Mouse (Mus musculus): ENCODE results near the gene Sh3pxd2b. TPM values are rescaled to one million over a fixed set of nuclear protein-coding genes. Genes with fewer than 3 reads are reported as not detected.
A peak's percentile ranks its signal among the peaks of the same experiment; 100 is the strongest.

Sh3pxd2b gene
- polyA plus RNA-seq, 1 experiment from 2014 or later: 17.2 TPM

GRCm38 (mm10) chr11:32303455-32303854, 44.2 kb upstream of the Sh3pxd2b start:
- no peak for ATAC-seq (replicated peaks; ENCODE audit: insufficient number of reproducible peaks, low FRiP score, low TSS enrichment, low read depth)
- H3K27ac ChIP-seq (replicated peaks; ENCODE audit: low read depth, low read length): no peak overlapping the region
- H3K9ac ChIP-seq (replicated peaks; ENCODE audit: low read length): no peak overlapping the region
- no peaks in the 10 kb centered on the region for H3K9me3 ChIP-seq (replicated peaks; ENCODE audit: control insufficient read depth, low read length)
- H3K4me2 ChIP-seq (ENCODE audit: low read depth, low read length): no peak overlapping the region
- 94% methylated on average over 1 of the region's 1 CpGs for WGBS
- H3K36me3 ChIP-seq (replicated peaks; ENCODE audit: control insufficient read depth, insufficient read depth, low read depth, low read length): no peaks in the 10 kb centered on the region
- no peak for DNase-seq (ENCODE audit: low spot score)
- H3K27me3 ChIP-seq (ENCODE audit: control insufficient read depth, insufficient read depth, low read length): no peaks in the 10 kb centered on the region
- H3K4me3 ChIP-seq (ENCODE audit: low read depth, low read length): no peak overlapping the region
- no peaks in the 10 kb centered on the region for H3K4me1 ChIP-seq (ENCODE audit: control insufficient read depth, insufficient read depth, low read length)

- no peak overlapping the region for H3K4me2 ChIP-seq (ENCODE audit: low read depth, low read length)
- H3K27ac ChIP-seq (replicated peaks; ENCODE audit: low read depth, low read length): no peak overlapping the region
- no peak for DNase-seq (ENCODE audit: low spot score)
- H3K4me1 ChIP-seq (ENCODE audit: control insufficient read depth, insufficient read depth, low read length): no peaks in the 10 kb centered on the region
- H3K9ac ChIP-seq (replicated peaks; ENCODE audit: low read length): no peak overlapping the region
- no peaks in the 10 kb centered on the region for H3K27me3 ChIP-seq (ENCODE audit: control insufficient read depth, insufficient read depth, low read length)
- no peaks in the 10 kb centered on the region for H3K9me3 ChIP-seq (replicated peaks; ENCODE audit: control insufficient read depth, low read length)
- no peak for ATAC-seq (replicated peaks; ENCODE audit: insufficient number of reproducible peaks, low FRiP score, low TSS enrichment, low read depth)
- no peaks in the 10 kb centered on the region for H3K36me3 ChIP-seq (replicated peaks; ENCODE audit: control insufficient read depth, insufficient read depth, low read depth, low read length)
- H3K4me3 ChIP-seq (ENCODE audit: low read depth, low read length): no peak overlapping the region
- 76% methylated on average over 1 of the region's 1 CpGs for WGBS
Observed at GRCm38 (mm10) chr11:32307006-32307405, 40.6 kb upstream of the Sh3pxd2b start.

- 60% methylated on average over 4 of the region's 4 CpGs for WGBS
Observed at GRCm38 (mm10) chr11:32309446-32309845, 38.2 kb upstream of the Sh3pxd2b start.

GRCm38 (mm10) chr11:32309928-32310327, 37.7 kb upstream of the Sh3pxd2b start:
- H3K4me2 ChIP-seq (ENCODE audit: low read depth, low read length): no peak overlapping the region
- no peaks in the 10 kb centered on the region for H3K9me3 ChIP-seq (replicated peaks; ENCODE audit: control insufficient read depth, low read length)
- no peak overlapping the region for H3K27ac ChIP-seq (replicated peaks; ENCODE audit: low read depth, low read length)
- no peak overlapping the region for H3K9ac ChIP-seq (replicated peaks; ENCODE audit: low read length)
- H3K27me3 ChIP-seq (ENCODE audit: control insufficient read depth, insufficient read depth, low read length): no peaks in the 10 kb centered on the region
- DNase-seq (ENCODE audit: low spot score) (no peak), ATAC-seq (replicated peaks; ENCODE audit: insufficient number of reproducible peaks, low FRiP score, low TSS enrichment, low read depth) (no peak)
- H3K4me3 ChIP-seq (ENCODE audit: low read depth, low read length): no peak overlapping the region
- 73% methylated on average over 3 of the region's 3 CpGs for WGBS
- H3K4me1 ChIP-seq (ENCODE audit: control insufficient read depth, insufficient read depth, low read length): no peaks in the 10 kb centered on the region
- H3K36me3 ChIP-seq (replicated peaks; ENCODE audit: control insufficient read depth, insufficient read depth, low read depth, low read length): no peaks in the 10 kb centered on the region

More at GRCm38 (mm10) chr11:32309446-32309845, 38.2 kb upstream of the Sh3pxd2b start:
- no peak for ATAC-seq (replicated peaks; ENCODE audit: insufficient number of reproducible peaks, low FRiP score, low TSS enrichment, low read depth)
- Histone ChIP-seq H3K4me3 (ENCODE audit: low read depth, low read length) (no peak overlapping the region), H3K4me2 (ENCODE audit: low read depth, low read length) (no peak overlapping the region), H3K27me3 (ENCODE audit: control insufficient read depth, insufficient read depth, low read length) (no peaks in the 10 kb centered on the region), H3K9ac (replicated peaks; ENCODE audit: low read length) (no peak overlapping the region), H3K4me1 (ENCODE audit: control insufficient read depth, insufficient read depth, low read length) (no peaks in the 10 kb centered on the region), H3K9me3 (replicated peaks; ENCODE audit: control insufficient read depth, low read length) (no peaks in the 10 kb centered on the region), H3K36me3 (replicated peaks; ENCODE audit: control insufficient read depth, insufficient read depth, low read depth, low read length) (no peaks in the 10 kb centered on the region), H3K27ac (replicated peaks; ENCODE audit: low read depth, low read length) (no peak overlapping the region)
- DNase-seq (ENCODE audit: low spot score): no peak

- ATAC-seq (replicated peaks; ENCODE audit: insufficient number of reproducible peaks, low FRiP score, low TSS enrichment, low read depth): no peak
- no peak overlapping the region for H3K9ac ChIP-seq (replicated peaks; ENCODE audit: low read length)
- H3K27ac ChIP-seq (replicated peaks; ENCODE audit: low read depth, low read length): no peak overlapping the region
- H3K4me2 ChIP-seq (ENCODE audit: low read depth, low read length): no peak overlapping the region
- 78% methylated on average over 3 of the region's 3 CpGs for WGBS
- H3K27me3 ChIP-seq (ENCODE audit: control insufficient read depth, insufficient read depth, low read length): no peaks in the 10 kb centered on the region
- no peaks in the 10 kb centered on the region for H3K36me3 ChIP-seq (replicated peaks; ENCODE audit: control insufficient read depth, insufficient read depth, low read depth, low read length)
- no peaks in the 10 kb centered on the region for H3K9me3 ChIP-seq (replicated peaks; ENCODE audit: control insufficient read depth, low read length)
- H3K4me1 ChIP-seq (ENCODE audit: control insufficient read depth, insufficient read depth, low read length): no peaks in the 10 kb centered on the region
- H3K4me3 ChIP-seq (ENCODE audit: low read depth, low read length): no peak overlapping the region
- no peak for DNase-seq (ENCODE audit: low spot score)
Observed at GRCm38 (mm10) chr11:32316009-32316408, 31.6 kb upstream of the Sh3pxd2b start.

- ATAC-seq (replicated peaks; ENCODE audit: insufficient number of reproducible peaks, low FRiP score, low TSS enrichment, low read depth): no peak
- no peak overlapping the region for H3K9ac ChIP-seq (replicated peaks; ENCODE audit: low read length)
- no peak overlapping the region for H3K4me3 ChIP-seq (ENCODE audit: low read depth, low read length)
- 64% methylated on average over 11 of the region's 11 CpGs for WGBS
- no peak overlapping the region for H3K27ac ChIP-seq (replicated peaks; ENCODE audit: low read depth, low read length)
- no peak for DNase-seq (ENCODE audit: low spot score)
- H3K9me3 ChIP-seq (replicated peaks; ENCODE audit: control insufficient read depth, low read length): no peaks in the 10 kb centered on the region
- no peaks in the 10 kb centered on the region for H3K4me1 ChIP-seq (ENCODE audit: control insufficient read depth, insufficient read depth, low read length)
- H3K27me3 ChIP-seq (ENCODE audit: control insufficient read depth, insufficient read depth, low read length): no peaks in the 10 kb centered on the region
- no peak overlapping the region for H3K4me2 ChIP-seq (ENCODE audit: low read depth, low read length)
- no peaks in the 10 kb centered on the region for H3K36me3 ChIP-seq (replicated peaks; ENCODE audit: control insufficient read depth, insufficient read depth, low read depth, low read length)
Observed at GRCm38 (mm10) chr11:32320507-32321195, 27.0 kb upstream of the Sh3pxd2b start.

- ATAC-seq (replicated peaks; ENCODE audit: insufficient number of reproducible peaks, low FRiP score, low TSS enrichment, low read depth) (no peak), DNase-seq (ENCODE audit: low spot score) (peak; percentile 66)
- WGBS: 32% methylated on average over 8 of the region's 8 CpGs
- Histone ChIP-seq H3K9me3 (replicated peaks; ENCODE audit: control insufficient read depth, low read length) (no peaks in the 10 kb centered on the region), H3K27me3 (ENCODE audit: control insufficient read depth, insufficient read depth, low read length) (no peaks in the 10 kb centered on the region), H3K36me3 (replicated peaks; ENCODE audit: control insufficient read depth, insufficient read depth, low read depth, low read length) (no peaks in the 10 kb centered on the region), H3K9ac (replicated peaks; ENCODE audit: low read length) (no peak overlapping the region), H3K4me1 (ENCODE audit: control insufficient read depth, insufficient read depth, low read length) (no peaks in the 10 kb centered on the region), H3K27ac (replicated peaks; ENCODE audit: low read depth, low read length) (no peak overlapping the region), H3K4me3 (ENCODE audit: low read depth, low read length) (no peak overlapping the region), H3K4me2 (ENCODE audit: low read depth, low read length) (no peak overlapping the region)
Observed at GRCm38 (mm10) chr11:32321196-32321565, 26.4 kb upstream of the Sh3pxd2b start.

- H3K27ac ChIP-seq (replicated peaks; ENCODE audit: low read depth, low read length): no peak overlapping the region
- DNase-seq (ENCODE audit: low spot score) (peak; percentile 93), ATAC-seq (replicated peaks; ENCODE audit: insufficient number of reproducible peaks, low FRiP score, low TSS enrichment, low read depth) (peak; percentile 95)
- H3K9me3 ChIP-seq (replicated peaks; ENCODE audit: control insufficient read depth, low read length): no peaks in the 10 kb centered on the region
- H3K4me2 ChIP-seq (ENCODE audit: low read depth, low read length): no peak overlapping the region
- no peaks in the 10 kb centered on the region for H3K36me3 ChIP-seq (replicated peaks; ENCODE audit: control insufficient read depth, insufficient read depth, low read depth, low read length)
- H3K27me3 ChIP-seq (ENCODE audit: control insufficient read depth, insufficient read depth, low read length): no peaks in the 10 kb centered on the region
- no peak overlapping the region for H3K4me3 ChIP-seq (ENCODE audit: low read depth, low read length)
- H3K4me1 ChIP-seq (ENCODE audit: control insufficient read depth, insufficient read depth, low read length): no peaks in the 10 kb centered on the region
- H3K9ac ChIP-seq (replicated peaks; ENCODE audit: low read length): no peak overlapping the region
- WGBS: 10% methylated on average over 15 of the region's 15 CpGs
Observed at GRCm38 (mm10) chr11:32324609-32325008, 23.0 kb upstream of the Sh3pxd2b start.
